Mouse (Mus musculus): ENCODE data around the gene Ifna16. TPM values are rescaled to one million over a fixed set of nuclear protein-coding genes. Genes with fewer than 3 reads are reported as not detected.

The Ifna16 gene
- polyA plus RNA-seq, 1 experiment: not detected

DNA sequence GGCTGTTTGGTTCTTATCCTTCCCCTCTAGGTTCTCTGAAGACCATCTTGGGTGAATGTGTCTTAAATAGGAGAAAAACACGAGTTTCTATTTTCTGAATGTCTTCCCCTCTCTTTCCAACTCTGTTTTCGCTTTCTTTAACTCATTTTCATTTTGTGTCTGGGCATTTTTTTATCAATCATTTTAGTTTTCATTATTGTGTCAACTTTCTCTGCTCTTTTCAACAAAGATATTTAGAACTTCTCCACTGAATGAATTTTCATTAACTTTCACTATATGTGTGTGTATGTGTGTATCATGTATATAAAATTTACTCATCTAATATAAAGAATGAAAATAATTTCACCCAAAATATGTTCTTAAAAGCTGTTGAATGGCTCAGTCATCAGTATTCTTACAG is 14.5 kb upstream of the Ifna16 start, which contains the start of gene Ifnab:
Gene Ifnab (minus strand): TSS at position 101 of the 400 bp plus-strand sequence.
- TF ChIP-seq GATA1 (IDR thresholded peaks at IDR 0.05; ENCODE audit: low read length): no peak

DNA sequence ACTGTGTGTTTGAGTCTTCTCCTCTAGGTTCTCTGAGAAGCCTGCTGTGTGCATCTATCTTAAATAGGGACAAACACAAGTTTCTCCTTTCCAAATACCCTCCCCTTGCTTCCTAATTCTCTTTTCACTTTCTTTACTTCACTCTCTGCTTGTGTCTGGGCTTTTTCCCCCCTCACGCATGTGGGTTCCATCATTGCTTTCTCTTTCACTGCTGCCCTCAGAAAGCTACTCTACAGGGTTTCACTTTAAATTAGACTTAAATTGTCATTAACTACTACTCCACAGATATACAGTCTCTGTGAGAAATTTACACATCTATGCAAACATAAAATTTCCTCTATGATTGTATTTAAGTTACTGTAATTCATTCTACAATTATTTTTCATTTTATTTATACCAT is 7.1 kb upstream of the Ifna16 start, which contains the start of gene Ifna2:
Gene Ifna2 (minus strand): TSS at position 101 of the 400 bp plus-strand sequence.
- TF ChIP-seq GATA1 (IDR thresholded peaks at IDR 0.05; ENCODE audit: low read length): no peak

DNA sequence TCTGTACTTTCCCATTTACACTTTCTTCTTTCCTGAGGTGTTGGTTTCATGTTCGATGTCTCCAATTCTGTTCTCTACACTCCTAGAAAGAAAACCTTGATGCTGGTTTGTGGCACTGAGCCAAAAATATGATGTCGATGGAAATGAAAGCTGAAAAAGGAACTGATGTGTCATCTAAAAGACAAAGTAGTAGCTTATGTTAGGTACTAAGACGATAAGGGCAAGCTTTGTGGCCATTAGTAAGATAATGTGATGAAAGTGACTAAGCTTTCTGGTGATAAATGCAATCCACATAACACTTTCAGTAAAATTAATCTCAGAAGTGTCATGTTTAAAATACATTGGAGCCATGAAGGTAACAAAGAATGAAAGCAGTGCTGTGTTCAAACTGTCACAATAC is 4.6 kb upstream of the Ifna16 start:
- TF ChIP-seq GATA1 (IDR thresholded peaks at IDR 0.05; ENCODE audit: low read length): no peak

DNA sequence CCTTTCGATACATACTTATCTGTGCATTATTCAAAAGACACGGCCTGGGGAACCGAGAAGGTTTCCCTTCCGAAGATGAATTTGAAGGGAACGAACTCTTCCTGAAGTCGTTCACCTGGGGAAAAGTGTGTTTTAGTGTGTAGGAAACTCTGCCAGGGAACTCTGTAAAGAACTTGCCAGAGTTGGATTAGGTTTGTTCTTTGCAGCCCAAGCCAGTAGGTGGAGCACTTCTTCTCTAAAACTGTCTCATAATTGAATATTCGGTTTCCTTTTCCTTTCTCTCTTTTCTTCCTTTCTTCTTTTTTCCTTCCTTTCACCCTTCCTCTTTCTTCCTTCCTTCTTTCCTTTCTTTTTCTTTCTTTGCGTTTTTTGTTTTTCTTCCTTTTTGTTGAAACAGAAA is 3.6 kb upstream of the Ifna16 start:
- TF ChIP-seq GATA1 (IDR thresholded peaks at IDR 0.05; ENCODE audit: low read length): no peak

DNA sequence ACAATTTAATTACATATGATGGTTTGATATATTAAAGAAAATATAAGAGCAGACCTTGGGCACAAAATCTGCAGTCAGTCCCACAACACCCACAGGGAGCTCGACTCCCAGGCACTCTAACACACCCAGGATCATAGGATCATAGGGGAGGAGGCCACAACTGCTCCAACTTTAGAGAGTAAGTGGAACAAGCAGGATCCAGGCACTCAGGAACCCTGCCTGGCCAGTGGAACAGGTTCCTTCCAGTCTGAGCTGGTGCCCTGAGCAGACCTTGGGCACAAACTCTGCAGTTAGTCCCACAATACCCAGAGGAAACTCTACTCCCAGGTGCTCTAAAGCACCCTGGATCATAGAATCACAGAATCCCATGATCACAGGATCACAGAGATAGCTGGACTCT is 21.3 kb downstream of the Ifna16 start:
- TF ChIP-seq GATA1 (IDR thresholded peaks at IDR 0.05; ENCODE audit: low read length): no peak

DNA sequence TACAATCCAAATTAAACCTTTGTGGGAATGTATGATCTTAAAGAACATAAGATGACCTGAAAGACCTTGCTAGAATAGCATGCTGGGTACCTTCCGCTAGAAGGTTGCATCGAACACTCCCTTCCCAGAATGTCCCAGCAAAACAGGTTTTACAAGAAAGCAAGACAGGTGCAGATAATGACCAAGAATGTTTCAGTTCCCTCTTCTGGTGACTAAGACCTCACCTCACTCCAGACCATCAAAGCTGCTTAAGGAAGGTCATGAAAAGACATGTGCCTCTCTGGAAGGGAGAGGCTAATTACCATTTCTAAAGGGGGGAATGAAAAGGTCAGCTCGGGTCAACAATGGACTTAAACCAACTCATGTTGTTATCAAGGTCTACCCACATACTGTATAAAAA is 23.1 kb downstream of the Ifna16 start:
- TF ChIP-seq GATA1 (IDR thresholded peaks at IDR 0.05; ENCODE audit: low read length): no peak

DNA sequence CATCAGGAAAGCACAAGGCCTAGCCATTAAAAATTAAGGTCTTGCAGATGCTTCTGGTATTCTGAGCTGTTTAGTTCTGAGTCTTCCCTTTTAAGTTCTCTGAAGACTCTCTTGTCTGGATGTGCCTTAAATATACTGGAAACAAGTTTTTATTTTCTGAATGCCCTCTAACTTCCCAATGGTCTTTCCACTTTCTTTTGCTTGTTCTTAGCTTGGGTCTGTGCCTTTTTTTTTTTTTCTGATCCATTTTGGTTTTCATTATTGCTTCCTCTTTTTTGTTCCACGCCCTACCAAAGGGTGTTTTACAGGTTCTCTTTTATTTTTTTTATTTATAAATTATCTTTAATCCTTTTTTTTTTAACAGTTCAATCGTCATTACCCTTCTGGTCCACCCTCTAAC is 32.4 kb downstream of the Ifna16 start, which contains the start of gene Ifna13:
Gene Ifna13 (minus strand): TSS at position 101 of the 400 bp plus-strand sequence.
- TF ChIP-seq GATA1 (IDR thresholded peaks at IDR 0.05; ENCODE audit: low read length): no peak

DNA sequence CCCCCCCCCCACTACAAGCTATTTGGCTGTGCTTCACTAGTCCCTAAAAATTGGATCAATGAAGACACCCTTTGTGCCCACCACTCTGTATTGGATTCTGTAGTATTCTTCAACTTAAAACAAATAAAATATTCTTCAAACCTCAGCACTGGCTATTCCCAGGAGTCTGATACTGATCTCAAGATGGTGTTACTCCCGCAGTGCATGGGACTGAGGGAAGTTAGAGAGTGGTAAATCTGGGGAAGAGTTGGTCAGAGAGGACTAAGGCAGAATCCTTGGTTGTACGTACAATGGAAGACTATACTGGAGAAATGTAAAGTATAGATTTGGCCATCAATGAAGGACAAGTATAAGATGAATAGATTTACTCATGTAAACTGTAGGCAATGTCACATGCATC is 34.2 kb downstream of the Ifna16 start:
- TF ChIP-seq GATA1 (IDR thresholded peaks at IDR 0.05; ENCODE audit: low read length): no peak

DNA sequence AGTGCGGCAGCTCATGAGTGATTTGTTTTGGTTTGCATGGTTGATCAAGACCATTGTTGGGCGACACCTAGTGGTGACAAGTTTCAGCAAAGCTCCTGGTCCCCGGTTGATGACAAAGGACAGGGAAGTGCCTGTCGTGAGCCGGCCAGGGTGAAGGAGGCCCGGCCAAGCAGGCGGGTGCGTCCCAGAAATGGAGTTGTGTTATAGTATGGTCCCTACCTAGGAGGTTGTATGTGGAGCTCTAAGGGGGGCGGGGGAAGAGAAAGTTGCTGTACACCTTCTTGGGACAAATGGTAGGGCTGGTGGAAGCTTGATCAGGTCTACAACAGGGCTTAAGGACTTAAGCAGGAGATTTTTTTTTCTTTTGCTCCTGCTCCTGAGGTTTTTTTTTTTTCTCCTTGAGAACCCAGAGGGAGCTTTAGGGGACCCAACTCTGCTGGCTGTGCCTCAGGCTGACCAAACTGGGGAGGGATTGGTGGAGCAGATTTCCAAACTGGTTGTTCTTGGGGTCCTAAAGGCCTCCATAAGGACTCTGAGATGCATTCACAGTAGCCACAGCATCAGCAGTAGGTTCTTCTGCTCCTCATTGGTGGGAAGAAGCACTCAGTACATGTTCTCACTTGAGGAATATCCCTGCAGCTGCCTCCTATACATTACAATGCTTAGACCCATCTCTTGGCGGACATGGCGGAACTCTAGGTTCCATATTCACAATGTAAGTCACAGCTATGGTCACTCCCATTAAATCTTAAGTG is 35.5 kb downstream of the Ifna16 start:
- TF ChIP-seq GATA1 (IDR thresholded peaks at IDR 0.05; ENCODE audit: low read length): no peak

DNA sequence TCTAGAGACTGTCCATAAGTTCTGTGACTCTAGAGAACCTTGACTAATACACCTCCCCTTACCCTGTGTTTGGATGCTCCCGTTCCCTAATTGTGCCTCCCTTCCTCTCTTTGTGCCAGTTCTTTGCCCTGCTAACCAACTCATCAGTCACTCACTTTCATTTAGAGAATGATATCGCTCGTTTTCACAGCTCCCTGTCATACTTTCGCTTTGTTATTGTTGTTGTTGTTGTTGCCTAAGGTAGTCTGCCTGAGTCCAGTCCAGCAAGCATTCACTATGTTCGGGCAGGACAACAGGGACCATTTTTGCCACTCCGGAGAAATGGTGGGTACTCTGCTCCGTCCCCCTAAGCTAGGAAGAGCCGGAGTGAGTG is 36.0 kb downstream of the Ifna16 start:
- TF ChIP-seq GATA1 (IDR thresholded peaks at IDR 0.05; ENCODE audit: low read length): no peak

DNA sequence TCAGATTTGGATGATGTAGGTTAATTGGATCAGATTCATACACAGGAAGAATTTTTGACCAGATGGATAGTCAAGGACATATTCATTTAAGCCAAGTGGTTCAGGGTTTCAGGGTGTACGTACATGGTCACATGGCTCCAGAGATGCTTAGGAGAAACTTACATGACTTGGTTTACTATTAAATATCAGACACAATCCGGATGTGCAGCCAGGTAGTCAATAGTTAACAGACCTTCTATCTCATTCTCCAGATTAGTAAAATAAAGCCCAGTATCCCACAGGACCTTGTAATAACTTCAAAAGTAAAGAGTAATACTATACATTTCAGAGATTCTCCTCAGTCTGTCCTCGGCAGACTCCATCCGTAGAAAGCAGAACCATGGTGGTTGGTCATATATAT is 42.4 kb downstream of the Ifna16 start, which contains the start of gene C87499:
Gene C87499 (minus strand): TSS at position 101 of the 400 bp plus-strand sequence.
- TF ChIP-seq GATA1 (IDR thresholded peaks at IDR 0.05; ENCODE audit: low read length): no peak

Other genes starting within 250 kb of the Ifna16 start
- not detected in 2 replicates for gene Hacd4, start 238.0 kb downstream of the Ifna16 start, polyA plus RNA-seq (2012)
- gene Ifnb1, start 154.2 kb downstream of the Ifna16 start, polyA plus RNA-seq (2012): not detected in 2 replicates
- not detected in 2 replicates for gene Ifna15, start 118.7 kb downstream of the Ifna16 start, polyA plus RNA-seq (2012)
- gene Ifna14, start 105.1 kb downstream of the Ifna16 start, polyA plus RNA-seq (2012): not detected in 2 replicates
- not detected in 2 replicates for gene Ifna9, start 84.5 kb downstream of the Ifna16 start, polyA plus RNA-seq (2012)
- gene Ifna12, start 73.5 kb downstream of the Ifna16 start, polyA plus RNA-seq (2012): not detected in 2 replicates
- not detected in 2 replicates for gene C87499, start 42.5 kb downstream of the Ifna16 start, polyA plus RNA-seq (2012)
- not detected in 2 replicates for gene Ifna13, start 32.5 kb downstream of the Ifna16 start, polyA plus RNA-seq (2012)
- not detected in 2 replicates for gene Ifna2, start 7.0 kb upstream of the Ifna16 start, polyA plus RNA-seq (2012)
- not detected in 2 replicates for gene Ifnab, start 14.4 kb upstream of the Ifna16 start, polyA plus RNA-seq (2012)
- not detected in 2 replicates for gene Gm26566, start 44.9 kb upstream of the Ifna16 start, polyA plus RNA-seq (2012)
- 6.4 and 7.6 TPM in 2 replicates for gene Klhl9, start 45.5 kb upstream of the Ifna16 start, polyA plus RNA-seq (2012)
- not detected in 2 replicates for gene Gm13271, start 77.9 kb upstream of the Ifna16 start, polyA plus RNA-seq (2012)
- not detected in 2 replicates for gene Gm13283, start 83.2 kb upstream of the Ifna16 start, polyA plus RNA-seq (2012)
- not detected in 2 replicates for gene Gm13290, start 96.9 kb upstream of the Ifna16 start, polyA plus RNA-seq (2012)
- gene Gm13289, start 100.0 kb upstream of the Ifna16 start, polyA plus RNA-seq (2012): not detected in 2 replicates
- gene Gm13272, start 102.9 kb upstream of the Ifna16 start, polyA plus RNA-seq (2012): not detected in 2 replicates
- not detected in 2 replicates for gene Ifnz, start 105.2 kb upstream of the Ifna16 start, polyA plus RNA-seq (2012)
- gene Gm13276, start 108.8 kb upstream of the Ifna16 start, polyA plus RNA-seq (2012): not detected in 2 replicates
- not detected in 2 replicates for gene Gm13277, start 111.7 kb upstream of the Ifna16 start, polyA plus RNA-seq (2012)
- not detected in 2 replicates for gene Gm13278, start 114.6 kb upstream of the Ifna16 start, polyA plus RNA-seq (2012)
- gene Gm13275, start 117.6 kb upstream of the Ifna16 start, polyA plus RNA-seq (2012): not detected in 2 replicates
- gene Gm13279, start 120.5 kb upstream of the Ifna16 start, polyA plus RNA-seq (2012): not detected in 2 replicates
- not detected in 2 replicates for gene Gm13285, start 122.7 kb upstream of the Ifna16 start, polyA plus RNA-seq (2012)
- gene Gm13287, start 126.3 kb upstream of the Ifna16 start, polyA plus RNA-seq (2012): not detected in 2 replicates
- not detected in 2 replicates for gene Gm13288, start 128.6 kb upstream of the Ifna16 start, polyA plus RNA-seq (2012)
- not detected in 2 replicates for gene Ifna7, start 139.3 kb upstream of the Ifna16 start, polyA plus RNA-seq (2012)
- gene Ifna11, start 143.0 kb upstream of the Ifna16 start, polyA plus RNA-seq (2012): not detected in 2 replicates
- gene Ifna6, start 150.5 kb upstream of the Ifna16 start, polyA plus RNA-seq (2012): not detected in 2 replicates
- not detected in 2 replicates for gene Ifna5, start 158.6 kb upstream of the Ifna16 start, polyA plus RNA-seq (2012)
- not detected in 2 replicates for gene Ifna4, start 164.9 kb upstream of the Ifna16 start, polyA plus RNA-seq (2012)
- gene Ifna1, start 173.2 kb upstream of the Ifna16 start, polyA plus RNA-seq (2012): not detected in 2 replicates
- gene Ifne, start 203.3 kb upstream of the Ifna16 start, polyA plus RNA-seq (2012): not detected in 2 replicates